Mouse (Mus musculus): ENCODE measurements around the gene Capn5.

DNA sequence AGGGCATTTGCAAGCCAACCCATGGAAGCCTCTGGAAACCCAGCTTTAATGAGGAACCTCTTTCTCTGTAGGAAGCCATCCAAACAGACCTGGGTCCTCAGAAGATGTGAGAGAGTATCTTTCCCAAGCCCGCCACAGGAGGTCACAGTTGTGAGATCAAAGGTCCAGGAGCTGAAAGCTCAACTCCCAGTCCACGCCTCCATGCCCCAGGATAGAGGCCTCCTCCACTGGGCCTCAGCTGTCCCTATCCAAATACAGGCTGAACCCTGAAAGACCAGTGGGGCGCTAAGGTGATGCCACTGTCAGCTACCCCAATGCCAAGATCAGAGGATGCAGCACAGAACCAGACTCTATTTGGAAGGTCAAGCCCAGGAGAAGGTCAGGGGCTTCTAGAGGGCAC lies 35.4 kb downstream of the Capn5 start:
- TF ChIP-seq CTCF (IDR thresholded peaks at IDR 0.05; ENCODE audit: low read depth, low read length), result no peak
- TF ChIP-seq EP300 (IDR thresholded peaks at IDR 0.05; ENCODE audit: insufficient read depth, low read depth, low read length), result no peak
